Mouse (Mus musculus) heart, postnatal 0 days (tissue): ENCODE measurements around the gene Ikzf3. TPM values are rescaled to one million over a fixed set of nuclear protein-coding genes. Genes with fewer than 3 reads are reported as not detected.

Source experiments
- ATAC-seq: fragments of 200-750 bp; cut with Nextera tagmentation; 2 replicates; pipeline ENCODE4 v1.8.0; 2017; ENCODE audit warnings: low read depth, moderate number of reproducible peaks, moderate library complexity; ENCODE audit not compliant: insufficient read depth
- DNase-seq: peaks from one replicate; pipeline ENCODE4 v3.0.0-alpha.2; 2016; ENCODE audit warnings: low spot score
- H3K27ac ChIP-seq: fragments of 300-500 bp; sonication (generic); 2 replicates; pipeline ENCODE4 v1.5.1; 2014; ENCODE audit warnings: low read depth, mild to moderate bottlenecking
- H3K27me3 ChIP-seq: fragments of 300-500 bp; sonication (generic); 2 replicates; pipeline ENCODE4 v1.6.1; 2014; ENCODE audit warnings: low read length, mixed read lengths; ENCODE audit not compliant: control insufficient read depth, insufficient read depth
- H3K36me3 ChIP-seq: fragments of 300-500 bp; sonication (generic); replicated peaks from 2 replicates; pipeline ENCODE4 v1.6.1; 2014; ENCODE audit warnings: low read length, mixed read lengths; ENCODE audit not compliant: control insufficient read depth, insufficient read depth
- H3K4me1 ChIP-seq: fragments of 300-500 bp; sonication (generic); 2 replicates; pipeline ENCODE4 v1.6.1; 2014; ENCODE audit warnings: antibody characterized with exemption; ENCODE audit not compliant: control insufficient read depth, insufficient read depth
- H3K4me2 ChIP-seq: fragments of 300-500 bp; sonication (generic); 2 replicates; pipeline ENCODE4 v1.6.1; 2014; ENCODE audit warnings: low read depth, mild to moderate bottlenecking, low read length, moderate library complexity
- H3K4me3 ChIP-seq: fragments of 300-500 bp; sonication (generic); 2 replicates; pipeline ENCODE4 v1.5.1; 2014; ENCODE audit warnings: low read depth, low read length
- H3K9ac ChIP-seq: fragments of 300-500 bp; sonication (generic); replicated peaks from 2 replicates; pipeline ENCODE4 v1.6.1; 2014; ENCODE audit warnings: low read depth, low read length, mixed read lengths
- H3K9me3 ChIP-seq: fragments of 300-500 bp; sonication (generic); replicated peaks from 2 replicates; pipeline ENCODE4 v1.6.1; 2016; ENCODE audit warnings: low read length; ENCODE audit not compliant: control insufficient read depth
- CTCF ChIP-seq: IDR thresholded peaks from 2 replicates; pipeline ENCODE4 v1.5.1; 2016; ENCODE audit warnings: antibody characterized with exemption, control low read depth, low read depth
- EP300 ChIP-seq: IDR thresholded peaks from 2 replicates; pipeline ENCODE4 v1.6.1; 2016; ENCODE audit warnings: antibody characterized with exemption, low read depth
- WGBS: fragments of 180-500 bp; shearing (Covaris S2); extraction: QIAGEN DNeasy Blood & Tissue Kit; methylation state at CpG from one replicate; pipeline ENCODE4 v1.1.7; 2014; 5-methylcytosine and 5-hydroxymethylcytosine counted together
- polyA plus RNA-seq: library from polyadenylated mRNA; unstranded; fragments of >200 nt; fragmentation: Nextera tagmentation; extraction: Ambion mirVana; gene quantifications from 2 replicates; pipeline ENCODE4 v1.2.1, GENCODE M21; 2015
- total RNA-seq: library from RNA; depleted of rRNA; stranded (reverse); fragments of >200 nt; gene quantifications from 2 replicates; pipeline ENCODE4 v1.2.3, GENCODE M21; 2014; ENCODE audit warnings: low replicate concordance

Ikzf3 gene
- total and polyA plus RNA-seq, 2 experiments from 2014 or later = 0.15 TPM; not detected in 1

DNA sequence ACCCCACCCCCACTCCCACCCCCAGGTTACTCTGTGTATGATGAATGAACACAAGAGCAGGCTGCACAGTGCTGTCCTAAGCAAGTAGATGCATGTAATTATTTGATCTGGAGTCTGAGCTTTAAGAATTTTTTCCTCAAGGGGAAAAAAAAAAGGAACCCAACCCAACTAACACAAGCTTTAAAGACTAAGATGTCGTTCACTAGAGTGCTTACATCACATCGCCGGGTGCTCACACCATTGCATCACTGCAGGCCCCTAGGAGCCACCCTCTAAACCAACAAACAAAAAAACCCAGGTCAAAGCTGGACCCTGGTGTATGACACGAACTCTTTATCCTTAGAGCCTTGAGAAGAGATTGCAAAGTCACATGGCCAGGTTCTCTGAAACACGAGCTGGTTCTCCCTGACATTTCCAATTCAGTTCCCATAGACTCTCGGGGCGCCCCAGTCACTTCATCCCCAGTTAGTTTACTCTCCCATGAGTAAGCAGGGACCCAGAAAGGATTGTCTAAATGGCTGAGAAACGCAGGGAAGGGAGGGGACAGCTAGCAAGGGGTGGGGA is 71.8 kb downstream of the Ikzf3 start:
- Histone ChIP-seq H3K9ac (no peak overlapping the region), H3K36me3 (no peaks in the 10 kb centered on the region), H3K27ac (no peak overlapping the region), H3K4me2 (no peak overlapping the region), H3K4me1 (no peaks in the 10 kb centered on the region), H3K27me3 (no peaks in the 10 kb centered on the region), H3K9me3 (no peaks in the 10 kb centered on the region), H3K4me3 (no peak overlapping the region)
- TF ChIP-seq EP300 (no peak), CTCF (no peak)
- ATAC-seq (no peak), DNase-seq (no peak)
- WGBS = 58% methylated on average over 8 of the region's 8 CpGs

DNA sequence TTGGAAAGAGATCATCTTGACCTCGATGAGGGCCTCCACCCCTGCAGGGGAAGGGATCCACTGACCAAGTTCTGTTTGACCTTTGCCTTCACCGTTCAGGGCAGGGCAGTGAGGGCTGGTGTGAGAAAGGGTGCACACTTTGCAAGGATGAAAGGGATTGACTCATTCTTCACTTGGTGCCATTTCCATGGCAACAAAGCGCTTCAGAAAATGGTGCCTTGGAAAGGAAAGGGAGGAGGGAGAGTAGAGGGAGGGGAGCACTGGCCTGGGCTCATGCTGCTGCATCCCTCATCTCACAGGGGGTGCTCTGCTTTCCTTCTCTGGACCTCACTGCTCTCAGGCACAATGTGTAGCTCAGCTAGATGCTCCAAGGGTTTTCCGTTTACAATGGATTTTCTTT is 73.1 kb downstream of the Ikzf3 start:
- H3K27me3 ChIP-seq = no peaks in the 10 kb centered on the region
- H3K4me3 ChIP-seq = no peak overlapping the region
- DNase-seq = no peak
- no peaks in the 10 kb centered on the region for H3K36me3 ChIP-seq
- H3K27ac ChIP-seq = no peak overlapping the region
- H3K9ac ChIP-seq = no peak overlapping the region
- no peaks in the 10 kb centered on the region for H3K9me3 ChIP-seq
- H3K4me2 ChIP-seq = no peak overlapping the region
- no peaks in the 10 kb centered on the region for H3K4me1 ChIP-seq
- 70% methylated on average over 4 of the region's 4 CpGs for WGBS
- ATAC-seq = no peak
- TF ChIP-seq EP300 = no peak
- TF ChIP-seq CTCF = no peak

- H3K27me3 ChIP-seq = no peaks in the 10 kb centered on the region
- TF ChIP-seq CTCF (no peak), EP300 (no peak)
- ATAC-seq (no peak), DNase-seq (no peak)
- H3K36me3 ChIP-seq = no peaks in the 10 kb centered on the region
- no peaks in the 10 kb centered on the region for H3K4me1 ChIP-seq
- WGBS = 66% methylated on average over 6 of the region's 6 CpGs
- H3K4me2 ChIP-seq = no peak overlapping the region
- no peak overlapping the region for H3K9ac ChIP-seq
- H3K9me3 ChIP-seq = no peaks in the 10 kb centered on the region
- no peak overlapping the region for H3K27ac ChIP-seq
- no peak overlapping the region for H3K4me3 ChIP-seq
Measured at GRCm38 (mm10) chr11:98470795-98471194, 75.0 kb downstream of the Ikzf3 start.

- Histone ChIP-seq H3K27ac (no peak overlapping the region), H3K4me3 (no peak overlapping the region), H3K4me2 (no peak overlapping the region), H3K36me3 (no peaks in the 10 kb centered on the region), H3K9ac (no peak overlapping the region), H3K4me1 (no peaks in the 10 kb centered on the region), H3K9me3 (no peaks in the 10 kb centered on the region), H3K27me3 (no peaks in the 10 kb centered on the region)
- DNase-seq (no peak), ATAC-seq (no peak)
- 68% methylated on average over 22 of the region's 22 CpGs for WGBS
- TF ChIP-seq EP300 (no peak), CTCF (no peak)
Measured at GRCm38 (mm10) chr11:98469761-98470714, 75.8 kb downstream of the Ikzf3 start.

DNA sequence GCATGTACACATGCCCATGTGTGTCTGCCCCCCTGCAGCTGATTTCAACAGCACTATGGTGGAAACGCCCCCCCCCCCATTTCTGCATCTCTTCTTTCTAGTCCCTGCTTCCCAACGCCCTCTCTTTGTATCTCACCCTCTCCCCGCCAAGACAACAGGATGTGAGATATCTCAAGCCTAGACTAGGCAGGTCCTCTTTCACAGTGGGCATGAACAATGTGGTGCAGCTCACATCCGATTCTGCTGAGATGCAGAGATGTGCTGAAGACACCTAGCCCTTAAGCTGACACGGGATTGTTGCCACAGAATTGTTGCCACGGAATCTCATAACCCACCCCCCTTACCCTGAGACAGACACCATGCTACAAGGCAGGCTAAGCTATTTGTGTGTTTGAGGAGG is 81.3 kb downstream of the Ikzf3 start:
- no peak overlapping the region for H3K27ac ChIP-seq
- no peak for DNase-seq
- H3K36me3 ChIP-seq = no peaks in the 10 kb centered on the region
- no peak for ATAC-seq
- WGBS = 49% methylated on average over 6 of the region's 6 CpGs
- no peaks in the 10 kb centered on the region for H3K4me1 ChIP-seq
- no peak for TF ChIP-seq EP300
- no peak for TF ChIP-seq CTCF
- peaks cover 1% of the 10 kb centered on the region; the same call in 1 of the 2 replicates for H3K27me3 ChIP-seq
- no peaks in the 10 kb centered on the region for H3K9me3 ChIP-seq
- H3K4me3 ChIP-seq = no peak overlapping the region
- no peak overlapping the region for H3K9ac ChIP-seq
- no peak overlapping the region for H3K4me2 ChIP-seq
